Mouse (Mus musculus) neural tube, embryonic 13.5 days (tissue): ENCODE data around the gene Scaf4. TPM values are rescaled to one million over a fixed set of nuclear protein-coding genes. Genes with fewer than 3 reads are reported as not detected.
"Not testable (repeated sequence)": the region's sequence is repeated elsewhere in the genome, so short reads cannot be mapped to it uniquely, and the experiment has no call there.

Experiments used
- ATAC-seq: fragments of 200-750 bp; cut with Nextera tagmentation; 2 replicates; pipeline ENCODE4 v1.8.0; 2017; ENCODE audit warnings: low read depth, mild to moderate bottlenecking, moderate TSS enrichment, moderate library complexity
- H3K27ac ChIP-seq: fragments of 300-500 bp; sonication (generic); replicated peaks from 2 replicates; pipeline ENCODE4 v1.5.1; 2015; ENCODE audit warnings: moderate library complexity, mild to moderate bottlenecking, inconsistent platforms
- H3K27me3 ChIP-seq: fragments of 300-500 bp; sonication (generic); 2 replicates; pipeline ENCODE4 v1.6.1; 2015; ENCODE audit warnings: mild to moderate bottlenecking, inconsistent platforms
- H3K36me3 ChIP-seq: fragments of 300-500 bp; sonication (generic); 2 replicates; pipeline ENCODE4 v1.6.1; 2015; ENCODE audit warnings: mild to moderate bottlenecking, inconsistent platforms
- H3K4me1 ChIP-seq: fragments of 300-500 bp; sonication (generic); replicated peaks from 2 replicates; pipeline ENCODE4 v1.6.1; 2015; ENCODE audit warnings: inconsistent platforms
- H3K4me2 ChIP-seq: fragments of 300-500 bp; sonication (generic); 2 replicates; pipeline ENCODE4 v1.6.1; 2015; ENCODE audit warnings: inconsistent platforms, mild to moderate bottlenecking, moderate library complexity
- H3K4me3 ChIP-seq: fragments of 300-500 bp; sonication (generic); 2 replicates; pipeline ENCODE4 v1.5.1; 2015; ENCODE audit warnings: mild to moderate bottlenecking, inconsistent platforms
- H3K9ac ChIP-seq: fragments of 300-500 bp; sonication (generic); 2 replicates; pipeline ENCODE4 v1.6.1; 2015; ENCODE audit warnings: moderate library complexity, mild to moderate bottlenecking, inconsistent platforms
- H3K9me3 ChIP-seq: fragments of 300-500 bp; sonication (generic); 2 replicates; pipeline ENCODE4 v1.6.1; 2016; ENCODE audit warnings: inconsistent platforms
- WGBS: fragments of 180-500 bp; shearing (Covaris S2); methylation state at CpG from one replicate; pipeline ENCODE4 v1.1.7; 2015; 5-methylcytosine and 5-hydroxymethylcytosine counted together
- polyA plus RNA-seq: library from polyadenylated mRNA; unstranded; fragments of >200 nt; fragmentation: Nextera tagmentation; extraction: Ambion mirVana; gene quantifications from 2 replicates; pipeline ENCODE4 v1.2.1, GENCODE M21; 2015

The Scaf4 gene
- polyA plus RNA-seq, 1 experiment from 2014 or later = 26.4 TPM

DNA sequence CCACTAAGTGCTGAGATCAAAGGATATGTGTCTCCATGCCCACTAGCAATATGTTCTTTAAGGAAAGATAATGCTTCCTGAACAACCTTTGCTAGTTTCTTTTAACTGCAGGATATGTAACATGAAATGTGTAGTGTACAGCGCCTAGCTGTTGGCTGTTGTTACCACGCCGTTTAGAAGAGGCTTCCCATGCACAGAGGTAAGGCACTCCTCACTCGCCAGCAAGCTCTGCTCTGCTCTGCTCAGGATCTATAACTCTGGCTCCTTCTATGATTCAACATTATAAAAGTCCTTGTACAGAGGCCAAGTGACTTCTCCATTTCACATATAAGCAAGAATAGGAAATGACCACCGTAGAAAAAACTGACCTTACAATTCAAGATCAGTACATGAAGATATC, 24.7 kb downstream of the Scaf4 start:
- no peaks in the 10 kb centered on the region for H3K4me1 ChIP-seq
- ATAC-seq = no peak
- no peak overlapping the region for H3K4me3 ChIP-seq
- no peak overlapping the region for H3K4me2 ChIP-seq
- no peak overlapping the region for H3K9ac ChIP-seq
- no peak overlapping the region for H3K27ac ChIP-seq
- H3K36me3 ChIP-seq = peaks cover 58% of the 10 kb centered on the region
- no peaks in the 10 kb centered on the region for H3K27me3 ChIP-seq
- 93% methylated on average over 5 of the region's 5 CpGs for WGBS
- H3K9me3 ChIP-seq = no peaks in the 10 kb centered on the region

DNA sequence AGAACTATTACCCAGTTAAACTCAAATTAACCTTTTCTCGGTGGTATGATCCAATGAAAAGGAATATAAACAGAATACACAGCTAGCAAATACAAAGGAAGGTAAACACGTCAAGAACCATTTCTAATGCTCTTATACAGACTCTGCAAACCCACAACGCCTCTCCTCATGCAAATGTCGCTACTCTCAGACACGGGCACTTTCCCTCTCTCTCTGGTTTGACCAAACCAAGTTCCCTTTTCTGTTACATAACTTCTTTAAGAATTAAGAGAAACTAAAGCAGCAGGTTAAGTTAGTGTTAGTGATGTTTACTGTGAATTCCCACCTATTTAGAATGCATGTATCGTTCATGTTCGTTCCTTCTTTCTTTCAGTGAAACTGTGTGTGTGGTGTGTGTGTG, 25.4 kb downstream of the Scaf4 start:
- peaks cover 64% of the 10 kb centered on the region for H3K36me3 ChIP-seq
- no peak overlapping the region for H3K9ac ChIP-seq
- H3K4me3 ChIP-seq = no peak overlapping the region
- no peak overlapping the region for H3K27ac ChIP-seq
- 93% methylated on average over 7 of the region's 7 CpGs for WGBS
- H3K9me3 ChIP-seq = no peaks in the 10 kb centered on the region
- H3K27me3 ChIP-seq = no peaks in the 10 kb centered on the region
- no peak for ATAC-seq
- no peak overlapping the region for H3K4me2 ChIP-seq
- H3K4me1 ChIP-seq = no peaks in the 10 kb centered on the region

- H3K9ac ChIP-seq = no peak overlapping the region
- no peak overlapping the region for H3K4me3 ChIP-seq
- 90% methylated on average over 2 of the region's 2 CpGs for WGBS
- H3K4me2 ChIP-seq = no peak overlapping the region
- no peak for ATAC-seq
- no peaks in the 10 kb centered on the region for H3K9me3 ChIP-seq
- no peak overlapping the region for H3K27ac ChIP-seq
- peaks cover 78% of the 10 kb centered on the region for H3K36me3 ChIP-seq
- no peaks in the 10 kb centered on the region for H3K4me1 ChIP-seq
- H3K27me3 ChIP-seq = no peaks in the 10 kb centered on the region
Observed at GRCm38 (mm10) chr16:90252521-90252920, 31.8 kb downstream of the Scaf4 start.

GRCm38 (mm10) chr16:90251256-90251655, 33.0 kb downstream of the Scaf4 start:
- not testable (repeated sequence) for H3K9me3 ChIP-seq, H3K4me1 ChIP-seq, H3K27ac ChIP-seq, H3K4me3 ChIP-seq, H3K27me3 ChIP-seq, H3K9ac ChIP-seq, ATAC-seq, H3K4me2 ChIP-seq
- H3K36me3 ChIP-seq = peaks cover 77% of the 10 kb centered on the region
- WGBS = 86% methylated on average over 3 of the region's 3 CpGs

GRCm38 (mm10) chr16:90250099-90250498, 34.2 kb downstream of the Scaf4 start:
- Histone ChIP-seq H3K9me3 (no peaks in the 10 kb centered on the region), H3K4me2 (no peak overlapping the region), H3K27ac (no peak overlapping the region), H3K4me1 (no peaks in the 10 kb centered on the region), H3K4me3 (no peak overlapping the region), H3K36me3 (peaks cover 83% of the 10 kb centered on the region), H3K9ac (no peak overlapping the region), H3K27me3 (no peaks in the 10 kb centered on the region)
- ATAC-seq = no peak
- WGBS = 94% methylated on average over 7 of the region's 7 CpGs

- Histone ChIP-seq H3K4me2 (no peak overlapping the region), H3K4me3 (no peak overlapping the region), H3K27ac (no peak overlapping the region), H3K36me3 (peaks cover 81% of the 10 kb centered on the region), H3K4me1 (no peaks in the 10 kb centered on the region), H3K9ac (no peak overlapping the region), H3K9me3 (no peaks in the 10 kb centered on the region), H3K27me3 (no peaks in the 10 kb centered on the region)
- 72% methylated on average over 17 of the region's 17 CpGs for WGBS
- no peak for ATAC-seq
Observed at GRCm38 (mm10) chr16:90242426-90243304, 41.6 kb downstream of the Scaf4 start.

- no peak overlapping the region for H3K4me3 ChIP-seq
- no peaks in the 10 kb centered on the region for H3K4me1 ChIP-seq
- no peak overlapping the region for H3K9ac ChIP-seq
- ATAC-seq = no peak
- H3K9me3 ChIP-seq = no peaks in the 10 kb centered on the region
- no peak overlapping the region for H3K27ac ChIP-seq
- 89% methylated on average over 4 of the region's 4 CpGs for WGBS
- H3K4me2 ChIP-seq = no peak overlapping the region
- H3K27me3 ChIP-seq = no peaks in the 10 kb centered on the region
- peaks cover 74% of the 10 kb centered on the region for H3K36me3 ChIP-seq
Observed at GRCm38 (mm10) chr16:90241875-90242274, 42.4 kb downstream of the Scaf4 start.

GRCm38 (mm10) chr16:90239128-90239746, 45.1 kb downstream of the Scaf4 start:
- H3K36me3 ChIP-seq = peaks cover 56% of the 10 kb centered on the region
- H3K27me3 ChIP-seq = no peaks in the 10 kb centered on the region
- no peaks in the 10 kb centered on the region for H3K4me1 ChIP-seq
- H3K4me2 ChIP-seq = no peak overlapping the region
- ATAC-seq = no peak
- WGBS = 93% methylated on average over 6 of the region's 6 CpGs
- H3K27ac ChIP-seq = no peak overlapping the region
- H3K9ac ChIP-seq = no peak overlapping the region
- H3K4me3 ChIP-seq = no peak overlapping the region
- no peaks in the 10 kb centered on the region for H3K9me3 ChIP-seq

- H3K27me3 ChIP-seq = no peaks in the 10 kb centered on the region
- 89% methylated on average over 3 of the region's 3 CpGs for WGBS
- H3K9ac ChIP-seq = no peak overlapping the region
- H3K4me1 ChIP-seq = no peaks in the 10 kb centered on the region
- no peak overlapping the region for H3K4me2 ChIP-seq
- ATAC-seq = no peak
- H3K36me3 ChIP-seq = peaks cover 20% of the 10 kb centered on the region
- no peaks in the 10 kb centered on the region for H3K9me3 ChIP-seq
- H3K27ac ChIP-seq = no peak overlapping the region
- H3K4me3 ChIP-seq = no peak overlapping the region
Observed at GRCm38 (mm10) chr16:90235188-90235587, 49.1 kb downstream of the Scaf4 start.

DNA sequence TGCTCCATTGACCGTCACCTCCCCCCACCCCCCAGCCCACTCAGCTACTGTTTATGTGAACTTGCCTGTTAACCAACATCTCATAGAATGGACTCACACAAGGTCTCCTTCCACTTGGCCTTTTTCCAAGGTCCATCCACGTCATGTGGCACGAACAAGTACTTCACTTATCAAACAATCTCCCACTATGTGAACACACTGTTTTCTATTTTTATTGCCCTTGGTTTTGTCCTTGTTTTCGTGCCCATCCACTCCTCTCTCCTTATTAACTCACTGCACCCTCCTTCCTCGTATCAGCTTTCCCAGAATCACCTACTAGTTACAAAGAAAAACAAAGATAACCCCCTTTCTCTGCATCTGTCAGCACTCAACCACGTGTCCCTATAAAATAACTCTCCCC, 49.7 kb downstream of the Scaf4 start:
- no peak overlapping the region for H3K9ac ChIP-seq
- no peak overlapping the region for H3K27ac ChIP-seq
- WGBS = 68% methylated on average over 6 of the region's 6 CpGs
- H3K4me2 ChIP-seq = no peak overlapping the region
- no peaks in the 10 kb centered on the region for H3K9me3 ChIP-seq
- no peak for ATAC-seq
- H3K27me3 ChIP-seq = no peaks in the 10 kb centered on the region
- H3K4me3 ChIP-seq = no peak overlapping the region
- H3K36me3 ChIP-seq = peaks cover 20% of the 10 kb centered on the region
- H3K4me1 ChIP-seq = no peaks in the 10 kb centered on the region

- WGBS = 92% methylated on average over 10 of the region's 10 CpGs
Observed at GRCm38 (mm10) chr16:90233702-90234101, 50.6 kb downstream of the Scaf4 start.

GRCm38 (mm10) chr16:90231302-90231701, 53.0 kb downstream of the Scaf4 start:
- Histone ChIP-seq H3K27ac (no peak overlapping the region), H3K9ac (no peak overlapping the region), H3K9me3 (no peaks in the 10 kb centered on the region), H3K4me3 (no peak overlapping the region), H3K4me2 (no peak overlapping the region), H3K36me3 (peaks cover 36% of the 10 kb centered on the region), H3K4me1 (no peaks in the 10 kb centered on the region), H3K27me3 (no peaks in the 10 kb centered on the region)
- no peak for ATAC-seq
- WGBS = 89% methylated on average over 7 of the region's 7 CpGs

More at GRCm38 (mm10) chr16:90233702-90234101, 50.6 kb downstream of the Scaf4 start:
- Histone ChIP-seq H3K27ac (no peak overlapping the region), H3K4me3 (no peak overlapping the region), H3K36me3 (peaks cover 20% of the 10 kb centered on the region), H3K9me3 (no peaks in the 10 kb centered on the region), H3K9ac (no peak overlapping the region), H3K27me3 (no peaks in the 10 kb centered on the region), H3K4me1 (no peaks in the 10 kb centered on the region), H3K4me2 (no peak overlapping the region)
- ATAC-seq = no peak
